9 mouse cellular contexts compared by ENCODE assay signal in the genomic region with DNA sequence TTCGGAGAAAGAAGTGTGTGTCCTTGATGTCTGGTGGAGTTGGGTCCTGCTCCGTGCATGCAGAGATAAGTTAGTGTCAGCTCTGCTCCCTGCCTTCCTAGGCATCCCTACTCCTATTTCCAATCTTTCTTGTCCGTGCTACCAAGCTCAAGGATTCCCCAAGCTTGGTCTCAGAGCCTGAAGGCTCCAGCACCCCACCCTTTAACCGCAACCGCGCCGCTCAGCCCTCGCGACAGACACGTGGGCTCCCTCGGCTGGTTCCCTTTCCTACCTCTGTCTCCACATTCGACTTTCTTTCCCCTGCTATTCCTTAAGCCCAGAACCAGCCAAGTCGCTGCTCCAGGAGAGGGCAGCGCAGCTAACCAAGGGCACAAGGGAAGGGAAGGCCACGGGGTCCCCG. TPM values are rescaled to one million over a fixed set of nuclear protein-coding genes. Genes with fewer than 3 reads are reported as not detected.
DNase-seq lines count a peak whose midpoint lies in the region; ATAC-seq and TF ChIP-seq lines count a peak whose summit lies in the region.
"Had no signal": no experiment of that assay in that cellular context is flagged by ENCODE, and none has a peak within 500 bp of the region (broad histone marks: within the 10 kb centered on the region; RNA-seq: fewer than 3 reads in every experiment).

No protein-coding gene starts in this region.

- H3K27me3 ChIP-seq in kidney, postnatal 0 days (ENCODE audit: insufficient read depth, low read length): peaks cover 72% of the 10 kb centered on the region
- H3K27me3 ChIP-seq in forebrain, embryonic 16.5 days (replicated peaks; ENCODE audit: control insufficient read depth, insufficient read depth, low read length): peaks cover 88% of the 10 kb centered on the region
- H3K27me3 ChIP-seq in limb, embryonic 11.5 days (ENCODE audit: control insufficient read depth, insufficient read depth, low read length): peaks cover 87% of the 10 kb centered on the region
- peaks cover 72% of the 10 kb centered on the region for H3K27me3 ChIP-seq in neural tube, embryonic 14.5 days (ENCODE audit: control insufficient read depth, insufficient read depth, low read length)

- peaks cover 17% of the 10 kb centered on the region; the same call in 1 of the 2 replicates for H3K4me1 ChIP-seq in kidney, postnatal 0 days (replicated peaks; ENCODE audit: insufficient read depth, low read length)
- peaks cover 30% of the 10 kb centered on the region for H3K4me1 ChIP-seq in forebrain, embryonic 16.5 days (replicated peaks; ENCODE audit: control insufficient read depth, insufficient read depth, low read length)
- H3K4me1 ChIP-seq in limb, embryonic 11.5 days (ENCODE audit: control insufficient read depth, insufficient read depth, low read length): peaks cover 9% of the 10 kb centered on the region
- peaks cover 23% of the 10 kb centered on the region; the same call in 1 of the 2 replicates for H3K4me1 ChIP-seq in neural tube, embryonic 14.5 days (ENCODE audit: control insufficient read depth, insufficient read depth, low read length)

- H3K36me3 ChIP-seq in kidney, postnatal 0 days (ENCODE audit: insufficient read depth, low read length): no peaks in the 10 kb centered on the region
- no peaks in the 10 kb centered on the region for H3K36me3 ChIP-seq in forebrain, embryonic 16.5 days (ENCODE audit: control insufficient read depth, insufficient read depth)
- H3K36me3 ChIP-seq in limb, embryonic 11.5 days (ENCODE audit: control insufficient read depth, insufficient read depth, low read length): no peaks in the 10 kb centered on the region
- no peaks in the 10 kb centered on the region for H3K36me3 ChIP-seq in neural tube, embryonic 14.5 days (ENCODE audit: control insufficient read depth, insufficient read depth, low read length)
- H3K36me3 ChIP-seq: embryonic facial prominence, embryonic 12.5 days had no signal

- 1% methylated on average over 16 of the region's 16 CpGs for WGBS in kidney, postnatal 0 days
- WGBS in forebrain, embryonic 16.5 days: 2% methylated on average over 16 of the region's 16 CpGs
- WGBS in limb, embryonic 11.5 days: 4% methylated on average over 16 of the region's 16 CpGs
- 3% methylated on average over 16 of the region's 16 CpGs for WGBS in neural tube, embryonic 14.5 days

- peak overlapping the region; percentile 42 for H3K4me3 ChIP-seq in kidney, postnatal 0 days (replicated peaks; ENCODE audit: low read depth, low read length)
- no peak overlapping the region for H3K4me3 ChIP-seq in forebrain, embryonic 16.5 days (replicated peaks; ENCODE audit: low read length)
- no peak overlapping the region for H3K4me3 ChIP-seq in limb, embryonic 11.5 days (ENCODE audit: low read depth, low read length)
- peak overlapping the region; percentile 24; the same call in 1 of the 2 replicates for H3K4me3 ChIP-seq in neural tube, embryonic 14.5 days (ENCODE audit: low read depth, low read length)

- H3K9ac ChIP-seq in kidney, postnatal 0 days (ENCODE audit: low read depth, low read length): peak overlapping the region; percentile 45; the same call in 1 of the 2 replicates
- no peak overlapping the region for H3K9ac ChIP-seq in forebrain, embryonic 16.5 days (replicated peaks; ENCODE audit: low read depth, low read length)
- H3K9ac ChIP-seq in limb, embryonic 11.5 days (ENCODE audit: low read length): no peak overlapping the region
- H3K9ac ChIP-seq in neural tube, embryonic 14.5 days (replicated peaks; ENCODE audit: low read depth, low read length): no peak overlapping the region
- H3K9ac ChIP-seq: embryonic facial prominence, embryonic 12.5 days had no signal

- H3K9me3 ChIP-seq in kidney, postnatal 0 days (replicated peaks; ENCODE audit: low read length): no peaks in the 10 kb centered on the region
- H3K9me3 ChIP-seq in forebrain, embryonic 16.5 days (ENCODE audit: control insufficient read depth, low read length): no peaks in the 10 kb centered on the region
- H3K9me3 ChIP-seq in limb, embryonic 11.5 days (ENCODE audit: control insufficient read depth, low read length): no peaks in the 10 kb centered on the region; the same call in 1 of the 2 replicates
- H3K9me3 ChIP-seq in neural tube, embryonic 14.5 days (ENCODE audit: control insufficient read depth, low read length): no peaks in the 10 kb centered on the region
- H3K9me3 ChIP-seq: embryonic facial prominence, embryonic 12.5 days had no signal

- peak overlapping the region; percentile 63 for H3K4me2 ChIP-seq in kidney, postnatal 0 days (ENCODE audit: low read length)
- H3K4me2 ChIP-seq in forebrain, embryonic 16.5 days (ENCODE audit: low read length): peak overlapping the region; percentile 55; the same call in 1 of the 2 replicates
- no peak overlapping the region for H3K4me2 ChIP-seq in limb, embryonic 11.5 days (ENCODE audit: low read depth, severe bottlenecking)
- H3K4me2 ChIP-seq in neural tube, embryonic 14.5 days (ENCODE audit: low read depth, low read length): no peak overlapping the region

- ATAC-seq in kidney, postnatal 0 days (replicated peaks; ENCODE audit: low FRiP score, low read depth): no peak
- ATAC-seq in forebrain, embryonic 16.5 days: no peak
- ATAC-seq in limb, embryonic 11.5 days (ENCODE audit: insufficient number of reproducible peaks, low FRiP score, low TSS enrichment, low read depth): no peak
- no peak for ATAC-seq in neural tube, embryonic 14.5 days (ENCODE audit: low read depth)

- H3K27ac ChIP-seq in kidney, postnatal 0 days: peak overlapping the region; percentile 60
- no peak overlapping the region for H3K27ac ChIP-seq in forebrain, embryonic 16.5 days (ENCODE audit: low read length)
- no peak overlapping the region for H3K27ac ChIP-seq in limb, embryonic 11.5 days (replicated peaks; ENCODE audit: low read depth, low read length)
- H3K27ac ChIP-seq in neural tube, embryonic 14.5 days (ENCODE audit: low read depth, low read length): no peak overlapping the region
- H3K27ac ChIP-seq: embryonic facial prominence, embryonic 12.5 days had no signal

- no peak; the same call in 1 of the 2 replicates for TF ChIP-seq CTCF in kidney, postnatal 0 days (IDR thresholded peaks at IDR 0.05; ENCODE audit: low read depth)

- DNase-seq in kidney, postnatal 0 days (ENCODE audit: low spot score): no peak
- no peak for DNase-seq in kidney, postnatal 25 days
- DNase-seq in limb, embryonic 11.5 days (ENCODE audit: low spot score): peak; percentile 36
- no peak for DNase-seq in cerebellum, adult 9-11 months
- DNase-seq in adrenal gland, postnatal 4 days (ENCODE audit: low spot score in 2 of 2): no peak
- DNase-seq: layer of hippocampus, postnatal 36 days had no signal

RNA-seq across cellular contexts. Expression of a gene that starts 1.4 kb away (rescaled TPM):
- polyA plus RNA-seq in kidney, postnatal 0 days (2015; fragmentation: Nextera tagmentation; extraction: Ambion mirVana): 6.3 and 6.9 TPM in 2 replicates
- 0.16 TPM in 2 replicates for polyA plus RNA-seq in forebrain, embryonic 16.5 days (2015; fragmentation: Nextera tagmentation; extraction: Ambion mirVana)
- polyA plus RNA-seq in limb, embryonic 11.5 days (2014; fragmentation: Nextera tagmentation; extraction: Ambion mirVana): 0.27 and 0.61 TPM in 2 replicates
- 0.24 and 0.32 TPM in 2 replicates for polyA plus RNA-seq in neural tube, embryonic 14.5 days (2014; fragmentation: Nextera tagmentation; extraction: Ambion mirVana)
- total RNA-seq in adrenal gland, postnatal 4 days (2021): under 1 TPM; 0.45 to 0.70 TPM

RNA-seq across cellular contexts. Expression of a gene that starts 14.7 kb away (rescaled TPM):
- 0.08 TPM in 2 replicates for polyA plus RNA-seq in kidney, postnatal 0 days (2015; fragmentation: Nextera tagmentation; extraction: Ambion mirVana)
- 0.39 and 0.45 TPM in 2 replicates for polyA plus RNA-seq in forebrain, embryonic 16.5 days (2015; fragmentation: Nextera tagmentation; extraction: Ambion mirVana)
- polyA plus RNA-seq in limb, embryonic 11.5 days (2014; fragmentation: Nextera tagmentation; extraction: Ambion mirVana): not detected in 2 replicates
- 0.26 and 0.74 TPM in 2 replicates for polyA plus RNA-seq in neural tube, embryonic 14.5 days (2014; fragmentation: Nextera tagmentation; extraction: Ambion mirVana)
- not detected for total RNA-seq in adrenal gland, postnatal 4 days (2021)

RNA-seq across cellular contexts. Expression of a gene that starts 57.1 kb away (rescaled TPM):
- not detected in 2 replicates for polyA plus RNA-seq in kidney, postnatal 0 days (2015; fragmentation: Nextera tagmentation; extraction: Ambion mirVana)
- polyA plus RNA-seq in forebrain, embryonic 16.5 days (2015; fragmentation: Nextera tagmentation; extraction: Ambion mirVana): not detected in 2 replicates
- polyA plus RNA-seq in limb, embryonic 11.5 days (2014; fragmentation: Nextera tagmentation; extraction: Ambion mirVana): not detected in 2 replicates
- 0.40 and 1.7 TPM in 2 replicates for polyA plus RNA-seq in neural tube, embryonic 14.5 days (2014; fragmentation: Nextera tagmentation; extraction: Ambion mirVana)
- 1 to 10 TPM; 2.0 to 3.3 TPM for total RNA-seq in adrenal gland, postnatal 4 days (2021)
- total RNA-seq: layer of hippocampus, postnatal 36 days had no signal

Comparison
In these comparisons a context has a peak if more than half of its experiments do, and no peak if none do; other contexts are left out.
1. H3K4me2 ChIP-seq: peak in kidney, postnatal 0 days (single experiment) and forebrain, embryonic 16.5 days (single experiment); none in limb, embryonic 11.5 days (single experiment) and neural tube, embryonic 14.5 days (single experiment).
2. H3K4me3 ChIP-seq: peak in kidney, postnatal 0 days (single experiment) and neural tube, embryonic 14.5 days (single experiment); none in forebrain, embryonic 16.5 days (single experiment) and limb, embryonic 11.5 days (single experiment).